Mouse (Mus musculus): ENCODE results near the gene Olfr887.

Gene Olfr887

DNA sequence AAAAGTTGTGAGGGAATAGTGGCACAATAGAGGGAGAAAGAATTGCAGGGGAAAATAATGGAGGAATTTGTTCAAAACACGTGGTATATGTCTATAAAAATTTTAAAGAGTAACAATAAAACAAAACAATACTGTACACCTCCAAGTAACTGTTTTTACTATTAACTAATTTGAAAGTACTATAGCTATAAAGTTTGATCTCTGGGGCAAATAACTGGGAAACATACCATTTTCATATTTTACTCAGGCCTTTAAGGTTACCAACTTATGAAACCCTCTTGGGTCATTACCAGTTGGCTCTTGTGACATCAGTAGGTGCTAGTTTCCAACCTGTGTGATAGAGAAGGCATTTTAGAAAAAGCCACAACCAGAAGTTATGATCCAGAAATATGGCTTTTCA is at the start of gene Olfr887:
Gene Olfr887, plus strand, starts transcription at position 301 of the 400 bp plus-strand sequence.
- DNase-seq (ENCODE audit: low spot score), result no peak

- DNase-seq (ENCODE audit: low spot score), result no peak
Observed at GRCm38 (mm10) chr9:38046255-38046654, 37.6 kb upstream of the Olfr887 start, which contains the start of gene Olfr884. Gene Olfr884, plus strand, starts transcription at chr9:38046555.

DNA sequence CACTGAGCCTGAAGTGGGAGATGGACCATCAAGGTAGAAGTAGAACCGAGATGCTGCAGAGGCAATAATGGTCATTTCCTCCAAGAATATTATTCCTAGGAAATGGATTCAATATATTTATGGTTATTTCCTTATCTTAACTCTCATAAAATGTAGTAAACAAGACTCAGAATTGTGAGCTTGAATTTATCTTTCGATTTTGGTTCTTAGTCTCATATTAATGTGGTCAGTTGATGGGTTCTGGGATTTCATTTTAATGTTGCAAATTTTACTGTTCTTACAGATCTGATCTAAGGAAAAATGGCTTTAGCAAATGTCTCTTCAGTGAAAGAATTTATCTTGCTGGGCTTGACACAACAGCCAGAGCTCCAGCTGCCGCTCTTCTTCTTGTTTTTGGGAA is 22.9 kb upstream of the Olfr887 start, which contains the start of gene Olfr885:
Gene Olfr885, plus strand, starts transcription at position 301 of the 400 bp plus-strand sequence.
- no peak for DNase-seq (ENCODE audit: low spot score)

DNA sequence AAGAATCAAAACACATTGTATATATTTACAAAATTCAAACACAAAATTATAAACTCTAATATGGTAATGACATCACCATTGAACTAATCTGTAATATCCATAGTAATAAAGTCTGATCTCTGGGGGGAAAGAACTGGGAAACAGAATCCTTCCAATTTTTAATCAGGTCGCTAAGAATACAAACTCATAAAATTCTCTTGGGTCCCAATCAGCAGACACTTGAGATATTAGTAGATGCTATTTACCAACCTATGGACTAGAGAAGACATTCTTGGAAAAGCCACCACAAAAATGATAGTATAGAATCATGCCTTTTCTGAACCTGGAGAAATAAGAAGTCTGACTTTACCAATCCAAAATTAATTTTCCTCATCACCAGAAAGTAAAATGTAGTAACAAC is 24.0 kb downstream of the Olfr887 start, which contains the start of gene Olfr888:
Gene Olfr888, plus strand, starts transcription at position 301 of the 400 bp plus-strand sequence.
- no peak for DNase-seq (ENCODE audit: low spot score)

- DNase-seq (ENCODE audit: low spot score), result no peak
Observed at GRCm38 (mm10) chr9:38114898-38115297, 31.0 kb downstream of the Olfr887 start, which contains the start of gene Olfr889. Gene Olfr889, plus strand, starts transcription at chr9:38115198.

All from retina, embryonic 14.5 days (tissue).